Mouse (Mus musculus) naive thymus-derived CD4-positive, alpha-beta T cell, adult 2 months (primary cell): ENCODE data around the gene Hcrtr2.

Source experiments
- DNase-seq: peaks from one replicate; pipeline ENCODE4 v3.0.0-alpha.2; 2011; ENCODE audit warnings: low read depth

Hcrtr2 gene

DNA sequence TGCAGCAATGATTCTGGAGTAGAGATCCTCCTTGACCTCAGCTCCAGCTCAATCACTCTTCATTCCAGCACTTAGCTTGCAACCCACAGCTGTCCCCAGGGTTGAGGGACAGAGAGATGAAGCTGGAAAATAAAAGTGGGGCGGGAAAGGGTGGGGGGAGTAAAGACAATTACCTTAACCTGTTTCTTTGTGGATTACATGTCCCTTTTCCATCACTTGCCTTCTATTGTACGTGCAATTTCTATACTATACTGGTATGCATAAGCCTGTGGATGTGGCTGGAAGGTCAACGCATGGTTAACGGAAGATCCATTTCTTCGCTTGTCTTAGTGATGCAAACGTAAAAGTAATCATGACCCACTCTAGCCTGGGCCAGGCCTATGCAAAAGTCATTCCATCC lies at the start of gene Hcrtr2:
TSS of gene Hcrtr2 (minus strand) at position 101 of the 400 bp plus-strand sequence.
- no peak for DNase-seq

DNA sequence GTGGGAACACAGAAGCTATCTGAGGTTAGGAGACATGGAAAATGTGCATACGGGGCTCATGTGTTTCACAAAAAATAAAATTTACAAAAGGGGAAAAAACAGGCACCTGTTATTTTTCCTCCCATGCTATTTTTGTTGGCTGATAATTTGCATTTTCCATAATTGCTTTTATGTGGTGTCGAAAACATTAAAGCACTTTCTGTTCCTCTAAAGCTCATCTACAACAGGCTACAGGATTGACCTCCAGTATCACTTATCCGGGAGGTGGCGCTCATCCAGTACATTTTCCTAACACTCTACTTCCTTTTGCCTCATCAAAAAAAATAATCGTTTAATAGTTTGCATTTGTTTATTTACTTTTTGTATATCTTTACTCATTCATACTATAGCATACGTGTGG lies 41.2 kb upstream of the Hcrtr2 start:
- DNase-seq = no peak

DNA sequence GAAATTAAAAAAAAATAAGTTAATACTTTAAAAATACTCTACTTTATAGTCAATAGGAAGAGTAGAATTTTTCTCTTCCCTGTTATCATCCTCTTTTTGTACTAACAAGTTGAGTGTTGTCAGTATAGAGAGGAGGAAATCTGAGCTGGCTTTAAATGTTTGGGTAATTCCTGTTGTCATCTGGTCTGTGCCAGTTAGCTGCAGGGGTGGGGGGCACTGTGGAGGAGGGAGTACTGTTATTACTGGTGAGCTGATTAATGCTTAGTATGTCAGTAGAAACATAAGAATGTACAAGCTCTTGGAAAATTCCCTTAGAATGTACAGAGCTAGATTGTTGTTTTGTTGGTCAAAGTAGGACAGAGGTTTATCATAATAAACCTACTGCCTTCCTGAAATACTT lies 36.7 kb upstream of the Hcrtr2 start:
- DNase-seq = no peak

DNA sequence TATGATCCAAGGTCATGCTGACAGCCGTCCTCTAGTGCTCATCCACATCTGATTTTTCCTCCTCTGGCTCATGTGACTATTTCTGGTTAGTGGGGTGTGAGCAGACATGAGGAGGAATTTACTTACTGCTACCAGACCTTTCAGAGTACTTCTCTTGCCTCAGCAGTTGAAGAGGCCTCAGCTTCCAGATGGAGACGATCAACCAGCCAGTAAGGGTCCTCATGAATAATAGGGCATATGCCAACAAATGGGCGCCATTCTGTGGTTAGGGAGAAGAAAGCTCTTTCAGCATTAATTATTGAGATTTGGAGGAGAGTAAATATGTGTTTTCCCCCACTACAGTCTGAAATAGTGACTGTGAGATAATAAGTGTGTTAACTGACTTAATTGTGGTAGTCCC lies 28.7 kb upstream of the Hcrtr2 start:
- no peak for DNase-seq

DNA sequence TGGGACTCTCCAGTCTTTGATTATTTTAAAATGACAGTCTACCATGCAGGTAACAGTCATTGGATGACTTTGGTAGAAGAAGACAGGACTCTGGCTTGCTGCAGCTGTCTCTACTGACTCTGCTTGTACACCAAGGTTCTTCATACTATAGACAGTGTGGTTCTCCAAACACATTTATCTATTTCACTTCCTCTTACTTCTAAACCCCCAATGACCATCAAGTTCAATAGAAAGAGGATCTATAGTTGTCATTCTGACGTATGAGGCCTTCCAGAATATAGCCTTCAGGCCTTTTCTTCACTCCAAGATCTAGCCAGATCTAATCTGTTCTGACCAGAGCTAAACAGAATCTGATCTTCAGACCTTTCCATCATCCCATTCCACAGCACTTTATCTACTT lies 23.6 kb upstream of the Hcrtr2 start:
- DNase-seq = no peak

DNA sequence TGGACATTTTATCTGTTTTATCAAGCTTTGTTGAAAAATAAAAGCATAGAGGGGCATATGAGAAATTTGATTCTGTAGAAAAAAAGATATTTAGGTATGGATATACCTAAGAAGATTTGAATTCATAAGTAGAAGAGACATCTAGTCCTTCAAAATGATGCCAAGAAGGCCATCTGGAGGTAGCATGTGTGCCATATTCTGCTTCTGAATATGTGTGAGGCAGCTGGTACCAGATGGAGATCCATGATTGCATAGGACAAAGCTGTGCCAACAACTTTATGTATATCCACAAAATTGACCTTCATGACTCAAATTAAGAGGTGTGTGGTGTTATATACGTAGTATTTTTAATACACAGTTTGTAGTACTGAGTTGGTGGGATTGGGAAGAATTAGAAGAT lies 7.4 kb upstream of the Hcrtr2 start:
- no peak for DNase-seq

DNA sequence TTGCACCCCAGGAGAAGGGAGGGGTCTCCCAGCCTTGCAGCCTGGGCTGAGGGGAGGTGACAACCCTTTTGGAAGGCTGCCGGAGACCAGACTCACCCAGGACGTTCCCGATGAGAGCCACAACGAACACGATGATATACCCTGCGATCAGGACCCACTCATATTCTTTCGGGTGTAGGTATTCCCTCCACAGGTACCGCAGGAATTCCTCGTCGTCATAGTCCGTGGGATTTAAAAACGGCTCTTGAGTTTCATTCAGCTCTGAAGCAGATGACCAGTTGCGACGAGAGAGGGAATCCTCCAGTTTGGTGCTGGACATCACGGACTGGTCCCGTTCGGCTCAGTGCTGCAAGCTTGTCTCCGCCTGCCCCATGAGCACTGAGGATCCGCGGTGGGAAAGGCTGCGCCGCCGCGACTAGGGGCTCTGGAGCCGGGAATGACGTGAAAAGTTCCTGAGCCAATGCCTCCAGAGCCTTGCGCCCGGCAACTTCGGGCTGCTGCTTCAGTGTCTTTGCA lies 412 bp downstream of the Hcrtr2 start:
- DNase-seq = no peak

DNA sequence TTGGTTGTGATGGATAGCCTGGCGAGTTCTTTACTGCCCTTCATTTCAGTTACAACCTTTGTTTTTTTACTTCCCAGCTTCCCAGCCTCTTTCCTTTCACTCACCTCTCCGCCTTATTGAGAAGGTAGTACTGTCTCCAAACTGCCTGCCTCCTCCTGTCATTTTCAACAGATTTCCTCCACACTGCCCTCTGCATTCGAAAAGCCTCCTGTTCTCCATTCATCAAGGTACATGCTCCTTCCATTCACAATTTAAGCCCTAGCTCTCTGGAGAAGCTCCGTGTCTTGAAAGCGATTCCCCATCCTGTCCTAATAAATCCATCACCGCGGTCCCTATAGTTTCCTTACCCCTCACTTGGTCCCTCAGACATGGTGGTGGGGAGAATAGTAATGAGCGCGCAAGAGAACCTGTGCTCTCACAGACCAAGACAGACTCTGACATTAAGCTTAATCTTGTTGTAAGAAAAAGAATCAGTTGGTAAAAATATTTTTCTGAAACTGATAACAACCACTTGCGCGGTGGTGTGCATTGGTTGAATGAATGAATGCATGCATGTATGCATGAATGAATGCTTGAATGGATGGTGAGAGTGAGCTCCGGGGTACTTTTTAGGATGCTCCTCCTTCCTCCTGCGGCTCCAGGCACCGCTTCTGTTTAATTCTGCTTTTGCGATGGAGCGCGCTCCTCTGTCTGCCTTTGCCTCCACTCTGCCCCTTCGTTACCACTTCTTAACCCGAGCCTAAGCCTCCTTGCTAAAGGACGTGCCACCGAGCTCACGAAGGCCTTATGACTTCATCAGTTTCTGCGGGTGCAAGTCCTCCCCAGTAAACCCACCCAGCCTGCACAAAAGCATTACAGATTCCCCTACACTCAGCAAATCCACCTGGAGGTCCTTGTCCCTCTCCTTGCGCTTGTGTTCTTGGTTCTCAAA lies 1.3 kb downstream of the Hcrtr2 start:
- DNase-seq = no peak

DNA sequence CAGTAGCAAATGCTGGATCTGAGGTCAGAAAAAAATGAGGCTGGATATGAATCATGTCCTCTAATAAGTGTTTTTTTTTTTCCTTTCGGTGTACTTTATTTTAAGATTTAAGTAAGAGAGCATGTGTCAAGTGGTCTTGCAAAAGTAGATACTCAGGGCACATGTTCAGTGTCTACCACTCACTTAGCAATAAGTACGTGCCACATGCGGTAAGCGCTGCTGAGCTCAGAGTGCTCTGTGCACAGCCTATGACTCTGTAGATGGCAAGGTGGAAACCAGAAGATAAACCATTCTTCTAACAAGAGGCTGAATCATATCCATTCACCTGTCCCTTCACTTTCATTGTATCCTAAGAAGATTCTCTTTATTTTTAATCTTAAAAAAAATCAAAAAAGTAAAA lies 2.1 kb downstream of the Hcrtr2 start:
- DNase-seq = no peak

DNA sequence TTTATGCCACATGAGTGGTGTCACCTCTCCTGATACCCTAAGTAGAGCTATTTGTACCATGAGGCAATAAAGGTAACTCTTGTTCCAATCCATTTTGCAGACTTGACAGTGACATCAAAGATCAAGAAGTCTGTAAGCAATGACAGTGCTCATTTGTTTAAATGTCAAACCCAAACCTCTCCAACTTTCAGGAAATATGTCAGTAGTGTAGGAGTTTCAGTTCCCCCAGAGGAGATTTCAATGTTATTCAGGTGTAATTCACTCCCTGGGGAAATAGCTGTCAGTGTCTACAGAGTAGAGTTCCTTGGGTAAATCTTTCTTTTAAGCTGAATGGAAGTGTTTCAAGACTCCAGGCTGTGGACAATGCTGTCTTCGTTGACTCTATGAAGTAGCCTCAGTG lies 2.9 kb downstream of the Hcrtr2 start:
- no peak for DNase-seq

DNA sequence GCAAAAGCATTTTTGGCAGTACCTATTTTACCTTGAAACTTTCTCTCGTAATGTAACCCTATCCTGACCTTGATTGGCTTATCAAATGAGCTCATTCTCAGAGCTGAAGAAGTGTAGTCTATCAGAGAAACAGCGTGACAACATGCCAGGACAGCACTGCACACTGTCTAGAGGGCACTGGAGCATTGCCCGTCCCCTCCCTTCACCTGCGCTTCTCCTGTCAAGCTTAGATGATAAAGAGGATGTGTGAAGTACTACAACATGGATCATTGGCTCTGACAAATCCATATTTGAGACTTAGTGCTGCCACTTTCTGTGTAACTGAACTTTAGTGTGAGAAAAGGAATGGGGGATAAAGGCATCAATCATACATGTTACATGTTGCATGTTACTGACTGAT lies 5.4 kb downstream of the Hcrtr2 start:
- no peak for DNase-seq

DNA sequence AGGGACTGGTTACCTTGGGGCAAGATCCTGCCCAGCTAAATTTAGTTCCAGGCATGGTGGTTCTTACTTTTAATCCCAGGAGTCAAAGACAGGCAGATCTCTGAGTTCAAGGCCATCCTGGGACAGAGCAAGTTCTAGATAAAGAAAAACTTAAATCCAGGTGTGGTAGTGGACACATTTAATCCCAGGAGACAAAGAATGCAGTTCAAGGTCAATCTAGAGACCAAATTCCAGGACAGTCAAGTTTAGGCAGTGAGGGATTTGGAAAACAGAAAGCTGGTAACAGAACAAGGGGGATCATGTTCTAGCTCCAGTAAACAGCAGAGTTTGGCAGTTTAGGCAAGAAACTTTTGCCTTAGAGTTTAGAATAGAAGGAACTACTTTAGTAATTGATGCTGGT lies 8.6 kb downstream of the Hcrtr2 start:
- DNase-seq = no peak

DNA sequence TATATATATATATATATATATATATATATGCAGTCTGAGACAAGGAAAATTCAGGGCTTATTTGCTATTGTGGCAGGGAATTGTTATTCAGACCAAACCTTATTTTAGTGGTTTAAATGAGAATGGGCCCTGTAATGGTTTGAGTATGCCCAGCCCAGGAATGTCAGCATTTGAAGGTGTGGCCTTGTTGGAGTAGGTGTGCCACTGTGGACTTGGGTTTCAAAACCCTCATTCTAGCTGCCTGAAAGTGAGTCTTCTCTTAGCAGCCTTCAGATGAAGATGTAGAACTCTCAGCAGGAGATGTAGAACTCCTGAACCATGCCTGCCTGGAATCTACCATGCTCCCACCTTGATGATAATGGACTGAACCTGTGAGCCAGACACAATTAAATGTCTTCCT lies 9.7 kb downstream of the Hcrtr2 start:
- no peak for DNase-seq

DNA sequence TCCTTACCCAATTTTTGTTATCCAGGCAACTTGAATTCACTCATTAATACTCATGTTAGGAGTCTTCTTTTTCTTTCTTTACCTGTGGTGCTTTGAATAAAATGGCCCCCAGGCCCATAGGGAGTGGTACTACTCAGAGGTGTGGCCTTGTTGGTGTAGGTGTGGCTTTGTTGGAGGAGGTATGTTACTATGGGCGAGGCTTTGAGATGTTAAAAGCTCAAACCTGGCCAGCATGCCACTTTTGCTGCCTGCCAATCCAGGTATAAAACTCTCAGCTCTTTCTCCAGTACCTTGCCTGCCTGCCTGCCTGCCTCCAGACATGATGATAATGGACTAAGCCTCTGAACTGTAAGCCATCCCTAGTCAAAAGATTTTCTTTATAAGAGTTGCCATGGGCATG lies 11.4 kb downstream of the Hcrtr2 start:
- DNase-seq = no peak

DNA sequence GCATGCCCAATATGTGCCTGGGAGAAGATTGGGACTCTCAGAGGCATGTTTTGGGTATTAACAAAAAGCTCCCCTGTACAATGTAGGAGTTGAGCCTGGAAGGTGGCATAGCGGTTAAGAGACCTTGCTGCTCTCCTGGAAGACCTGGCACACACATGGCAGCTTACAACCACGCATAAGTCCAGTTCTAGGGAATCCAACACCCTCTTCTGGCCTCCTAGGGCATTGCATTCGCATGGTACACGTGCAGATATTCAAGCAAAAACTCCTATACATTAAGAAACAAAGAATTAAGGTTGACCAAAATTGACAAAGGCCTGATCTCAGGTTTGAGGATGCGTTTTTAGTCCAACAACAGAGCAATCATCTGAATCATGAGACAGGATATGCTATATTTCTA lies 32.3 kb downstream of the Hcrtr2 start:
- DNase-seq = no peak

DNA sequence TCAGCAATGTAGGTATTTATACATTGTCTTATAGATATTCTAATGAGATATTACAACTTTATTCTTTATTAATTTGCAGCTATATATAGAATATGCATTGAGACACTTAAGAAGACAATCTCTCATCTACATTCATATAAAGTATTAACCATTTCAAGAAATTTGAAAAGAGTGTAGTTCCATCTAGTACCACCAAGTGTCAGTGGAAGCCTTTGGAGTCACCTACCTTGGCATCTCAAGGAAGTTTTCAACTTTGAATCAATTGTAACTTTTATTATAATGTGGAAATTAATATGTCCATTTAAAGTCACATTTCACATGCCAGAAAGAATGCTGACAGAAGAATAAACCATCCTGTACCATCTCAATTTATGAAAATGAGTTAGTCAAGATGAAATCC lies 52.8 kb downstream of the Hcrtr2 start:
- no peak for DNase-seq

DNA sequence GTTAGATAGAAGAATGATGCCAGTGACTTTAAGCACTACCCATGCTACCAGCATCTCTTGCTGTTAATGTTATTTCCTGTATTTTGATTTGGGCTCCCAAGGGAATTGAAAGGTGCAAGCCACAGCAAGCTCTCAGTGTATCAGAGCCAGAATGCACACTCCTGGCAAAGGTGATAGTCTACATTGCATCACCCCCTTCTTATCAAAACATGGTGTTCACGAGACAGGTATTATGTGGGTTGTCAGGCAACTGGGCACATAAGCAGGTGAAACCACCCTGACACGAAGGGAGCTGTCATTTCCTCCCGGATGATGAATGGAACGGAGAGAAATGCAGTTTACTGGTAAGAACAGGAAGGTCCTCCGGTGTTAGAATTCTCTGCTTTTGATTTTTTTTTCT lies 65.9 kb downstream of the Hcrtr2 start:
- no peak for DNase-seq

DNA sequence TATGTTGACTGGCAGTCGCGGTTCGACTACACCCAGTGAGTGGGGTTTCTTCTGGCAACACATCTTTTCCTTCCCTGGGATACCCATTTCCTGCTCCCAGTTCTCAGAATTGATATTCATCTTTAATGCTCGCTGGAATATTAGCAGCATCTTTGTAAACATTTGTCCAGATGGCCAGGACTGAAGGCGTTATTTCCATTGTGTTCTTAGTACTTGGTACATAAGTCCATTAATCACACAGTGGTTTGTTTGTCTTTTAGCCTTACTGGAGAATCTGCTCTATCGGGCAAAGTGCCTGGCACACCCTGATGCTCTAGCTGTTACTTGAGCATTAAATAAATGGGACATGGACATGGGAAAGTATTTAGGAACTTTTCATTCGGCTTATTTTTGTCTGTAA lies 71.1 kb downstream of the Hcrtr2 start:
- DNase-seq = no peak

DNA sequence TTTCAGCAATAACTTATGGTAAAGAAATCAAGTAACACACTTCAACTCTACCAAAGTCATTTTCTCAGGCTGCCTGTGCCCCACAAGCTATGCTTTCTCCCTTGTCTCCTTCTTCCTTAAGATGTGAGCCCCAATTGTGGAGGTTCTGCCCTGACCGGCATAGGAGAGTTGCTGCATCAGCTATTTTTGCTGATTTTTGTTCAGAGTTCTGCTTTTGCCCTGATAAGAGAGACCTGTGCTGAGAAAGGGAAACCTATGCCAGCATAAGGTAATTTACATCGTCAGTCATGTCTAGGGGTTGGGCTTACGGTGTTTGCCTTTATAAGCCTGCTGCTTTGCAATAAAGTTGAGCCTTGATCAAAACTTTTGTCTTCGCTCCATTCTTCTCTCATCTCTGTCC lies 71.5 kb downstream of the Hcrtr2 start:
- DNase-seq = no peak

DNA sequence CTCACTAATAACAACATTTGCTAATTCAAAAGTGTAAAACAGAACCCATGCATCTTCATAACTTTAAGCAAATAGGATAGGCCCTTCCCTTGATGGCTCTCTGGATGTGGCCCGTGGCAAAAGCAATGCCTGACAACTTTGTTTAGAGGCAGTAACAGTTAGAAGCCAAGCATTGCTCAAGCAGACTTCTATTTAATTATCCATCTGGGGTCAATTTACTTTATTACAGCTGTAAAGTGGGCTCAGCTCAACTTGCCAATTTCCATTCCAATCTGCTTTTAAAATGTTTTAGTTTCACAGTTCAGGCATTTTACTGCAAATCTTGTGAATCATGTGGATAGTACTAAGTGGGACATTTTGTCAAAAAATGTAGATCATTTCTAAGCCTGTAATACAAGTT lies 81.3 kb downstream of the Hcrtr2 start:
- no peak for DNase-seq

DNA sequence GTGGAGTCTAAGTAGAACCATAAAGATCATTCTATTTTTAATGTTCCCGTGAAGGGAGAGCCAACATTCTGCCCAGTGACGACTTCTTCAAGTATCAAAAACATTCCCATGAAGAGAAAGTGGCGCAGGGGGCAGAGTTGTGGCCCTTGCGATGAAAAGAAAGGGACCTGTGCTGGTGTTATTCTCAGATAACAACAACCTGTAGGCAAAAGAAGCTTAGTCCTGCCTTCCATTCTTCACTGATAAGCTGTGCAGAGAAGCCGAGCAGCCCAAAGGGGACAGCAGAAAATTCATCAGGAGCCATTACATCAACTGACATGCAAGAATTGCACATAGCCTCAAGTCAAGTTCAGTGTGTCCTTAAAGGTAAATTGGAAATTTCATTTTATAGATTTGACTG lies 85.7 kb downstream of the Hcrtr2 start:
- DNase-seq = no peak

DNA sequence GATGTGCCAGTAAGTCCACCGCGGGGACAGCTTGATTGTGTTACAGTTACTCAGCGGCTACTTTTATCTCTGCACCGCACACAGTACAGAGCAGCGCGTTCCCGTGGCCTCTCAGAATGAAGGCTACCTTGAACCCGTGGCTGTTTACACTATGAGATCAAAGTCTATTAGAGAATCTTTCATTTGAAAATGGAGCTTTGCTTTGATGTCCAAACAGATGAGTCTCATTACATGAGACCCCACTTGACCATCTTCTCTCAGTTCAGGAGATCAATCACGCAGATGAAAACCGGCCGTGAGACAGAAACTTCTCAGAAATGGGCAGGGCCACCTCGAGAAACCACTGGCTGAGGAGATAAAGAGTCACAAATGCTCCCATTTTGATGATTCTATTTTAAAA lies 86.4 kb downstream of the Hcrtr2 start:
- no peak for DNase-seq

DNA sequence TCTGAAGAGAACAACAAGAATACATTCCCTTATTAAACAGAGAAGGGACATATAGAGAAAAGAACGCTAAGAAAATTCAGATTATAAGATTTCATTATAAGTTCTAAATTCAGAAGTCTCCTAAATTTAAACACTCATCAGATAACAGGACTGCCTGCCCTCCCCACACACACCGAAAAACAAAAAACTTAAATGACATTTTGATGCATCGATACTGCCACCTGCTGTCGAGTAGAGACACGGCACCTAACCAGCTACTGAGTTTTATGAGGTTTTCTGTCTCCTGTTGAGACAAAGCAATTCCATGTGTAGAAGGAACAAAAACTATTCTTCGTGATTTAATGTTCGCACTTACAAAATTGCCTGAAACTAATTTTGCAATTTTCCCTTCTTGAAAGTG lies 87.0 kb downstream of the Hcrtr2 start:
- peak; percentile 30 for DNase-seq

DNA sequence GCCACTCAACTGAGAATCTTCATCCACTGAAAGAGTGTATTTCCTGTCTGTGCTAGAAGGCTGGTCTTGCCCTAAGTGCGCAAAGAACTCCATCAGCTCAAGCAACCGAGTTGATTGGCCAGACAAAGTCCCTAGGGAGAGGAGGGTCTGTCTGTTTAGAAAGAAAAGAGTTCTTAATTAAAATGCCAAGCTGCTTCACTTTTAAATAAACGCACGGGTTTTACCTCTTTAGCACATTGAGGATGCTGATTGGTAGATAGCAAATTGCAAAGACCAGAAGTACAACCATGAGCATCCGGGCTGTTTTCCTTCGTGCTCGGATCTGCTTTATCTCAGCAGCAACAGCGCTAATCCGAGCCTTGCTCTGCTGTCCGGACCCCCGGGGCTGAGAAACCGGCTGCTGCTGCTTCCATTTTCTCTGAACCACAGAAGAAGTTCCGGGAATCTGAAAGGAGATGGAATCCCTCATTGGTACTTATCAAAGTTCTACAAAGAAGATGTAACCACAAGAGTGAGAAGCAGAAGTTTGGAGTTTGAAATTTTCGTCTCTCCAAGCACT lies 87.6 kb downstream of the Hcrtr2 start:
- DNase-seq = peak; percentile 4
